Mouse (Mus musculus) gastrocnemius, adult 8-10 months (tissue): Measurements from ENCODE around the gene Gmeb2. TPM values are rescaled to one million over a fixed set of nuclear protein-coding genes. Genes with fewer than 3 reads are reported as not detected.

ENCODE experiments used
- DNase-seq, 2 experiments: peaks; one replicate each; pipeline ENCODE4 v3.0.0; 2022; ENCODE audit warnings: low spot score in 2 of 2
- total RNA-seq, 4 experiments: library from RNA; stranded (reverse); gene quantifications; 2 replicates each; pipeline ENCODE4 v1.2.4; 2022

The Gmeb2 gene
- 1 to 10 TPM; 6.8 to 9.8 (median 7.9) TPM for total RNA-seq

- peak; percentile 91 to 95 for DNase-seq
Observed at GRCm38 (mm10) chr2:181287958-181288350, at the start of gene Gmeb2. Gene Gmeb2, minus strand, starts transcription at chr2:181288035.

GRCm38 (mm10) chr2:181334023-181334422, 46.2 kb upstream of the Gmeb2 start:
- DNase-seq = peak; percentile 42 to 50

- DNase-seq = no peak
Observed at GRCm38 (mm10) chr2:181332542-181332941, 44.7 kb upstream of the Gmeb2 start.

- DNase-seq = no peak
Observed at GRCm38 (mm10) chr2:181326098-181326497, 38.3 kb upstream of the Gmeb2 start.

GRCm38 (mm10) chr2:181322136-181322535, 34.3 kb upstream of the Gmeb2 start:
- no peak for DNase-seq

GRCm38 (mm10) chr2:181320103-181320499, 32.3 kb upstream of the Gmeb2 start:
- no peak for DNase-seq

- peak; percentile 72 to 74 for DNase-seq
Observed at GRCm38 (mm10) chr2:181319248-181320102, 31.6 kb upstream of the Gmeb2 start, which contains the start of gene Rtel1. Gene Rtel1, plus strand, starts transcription at chr2:181319739.

GRCm38 (mm10) chr2:181314080-181314810, 26.4 kb upstream of the Gmeb2 start, which contains the start of gene Stmn3:
Gene Stmn3, minus strand, starts transcription at chr2:181314500.
- no peak for DNase-seq

- DNase-seq = no peak
Observed at GRCm38 (mm10) chr2:181313344-181314079, 25.7 kb upstream of the Gmeb2 start.

GRCm38 (mm10) chr2:181313006-181313343, 25.1 kb upstream of the Gmeb2 start:
- DNase-seq = no peak

GRCm38 (mm10) chr2:181312435-181312834, 24.6 kb upstream of the Gmeb2 start:
- no peak for DNase-seq

- no peak for DNase-seq
Observed at GRCm38 (mm10) chr2:181307144-181307804, 19.4 kb upstream of the Gmeb2 start.

DNA sequence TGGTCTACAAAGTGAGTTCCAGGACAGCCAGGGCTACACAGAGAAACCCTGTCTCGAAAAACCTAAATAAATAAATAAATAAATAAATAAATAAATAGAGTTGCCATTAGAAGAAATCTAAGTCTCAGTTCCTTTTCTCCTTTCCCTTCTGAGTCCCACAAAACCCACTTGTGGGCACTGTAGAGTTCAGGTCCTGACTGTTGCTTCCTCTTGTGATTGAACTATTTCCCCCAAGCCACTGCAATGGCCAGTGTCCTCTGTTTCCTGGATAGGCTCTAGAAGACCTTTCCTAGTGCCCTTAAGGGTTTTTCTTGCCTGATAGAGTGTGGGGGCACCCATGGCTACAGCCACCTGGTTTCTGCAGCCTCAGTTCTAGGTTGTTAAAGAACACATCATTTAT, 17.1 kb upstream of the Gmeb2 start:
- DNase-seq = no peak

DNA sequence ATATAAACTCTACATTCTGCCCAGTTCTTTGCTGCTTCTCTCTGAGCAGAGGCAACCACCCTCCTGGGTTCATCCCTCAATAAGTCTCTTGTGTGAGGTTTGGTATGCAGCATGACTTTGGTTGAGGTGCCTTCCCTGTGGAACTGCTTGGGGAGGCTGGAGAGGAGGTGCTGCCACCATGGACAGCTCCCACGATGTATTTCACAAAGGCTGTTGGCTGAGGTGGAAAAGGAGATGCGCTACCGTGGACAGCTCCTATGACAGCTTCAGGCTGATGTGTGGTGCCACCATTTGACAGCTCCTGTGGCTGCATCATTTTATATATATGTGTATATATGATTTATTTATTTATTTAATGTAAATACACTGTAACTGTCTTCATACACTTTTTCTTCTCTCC, 14.2 kb upstream of the Gmeb2 start:
- no peak for DNase-seq

- DNase-seq = no peak
Observed at GRCm38 (mm10) chr2:181290937-181291336, 3.1 kb upstream of the Gmeb2 start.

GRCm38 (mm10) chr2:181288691-181289090, 856 bp upstream of the Gmeb2 start:
- DNase-seq = no peak

DNA sequence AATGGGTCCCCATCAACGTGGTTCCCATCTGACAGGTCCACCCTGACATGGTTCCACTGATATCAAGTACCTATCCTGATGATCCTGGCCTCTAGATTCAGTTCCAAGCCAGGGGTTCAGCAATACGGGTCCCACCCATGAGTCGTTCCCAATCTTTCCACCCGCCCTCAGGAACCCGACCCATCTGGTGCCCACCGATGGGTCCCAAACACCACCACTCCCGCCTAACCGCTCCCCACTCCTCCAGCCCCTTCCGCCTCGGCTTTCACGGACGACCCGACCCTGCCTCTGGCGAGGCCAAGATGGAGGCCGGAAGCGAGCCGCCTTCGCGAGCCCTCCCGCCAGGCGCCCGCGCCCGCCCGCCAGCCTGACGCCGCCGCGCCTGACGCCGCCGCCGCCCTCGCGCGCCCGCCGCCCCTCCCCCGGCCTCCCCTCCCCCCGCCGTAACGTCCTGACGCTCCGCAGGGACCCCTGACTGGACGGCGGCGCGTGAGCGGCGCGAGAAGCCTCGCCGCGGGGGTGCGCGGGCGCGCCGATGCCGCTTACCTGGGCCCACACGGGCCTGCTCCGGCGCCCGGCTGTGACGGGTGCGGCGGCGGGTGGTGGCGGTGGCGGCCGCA, 387 bp downstream of the Gmeb2 start:
- DNase-seq = peak; percentile 59 to 77

- DNase-seq = no peak
Observed at GRCm38 (mm10) chr2:181286629-181287337, 1.1 kb downstream of the Gmeb2 start.

- no peak for DNase-seq
Observed at GRCm38 (mm10) chr2:181279968-181280367, 7.9 kb downstream of the Gmeb2 start.

- no peak for DNase-seq
Observed at GRCm38 (mm10) chr2:181277866-181278265, 10.0 kb downstream of the Gmeb2 start.
